Mouse (Mus musculus) liver, embryonic 14.5 days (tissue): ENCODE measurements around the gene Olfr1471.

Experiments
- CTCF ChIP-seq: IDR thresholded peaks from 2 replicates; pipeline ENCODE4 v1.5.1; 2016; ENCODE audit warnings: antibody characterized with exemption, low read depth, control low read depth
- EP300 ChIP-seq: IDR thresholded peaks from 2 replicates; pipeline ENCODE4 v1.6.1; 2016; ENCODE audit warnings: antibody characterized with exemption, low read depth

- TF ChIP-seq CTCF (no peak), EP300 (no peak)
Measured at GRCm38 (mm10) chr19:13455986-13456385, 12.8 kb downstream of the Olfr1471 start, which contains the start of gene Olfr1472.
